Mouse (Mus musculus): Measurements from ENCODE around the gene 2610042L04Rik.
"Not testable (repeated sequence)": the region's sequence is repeated elsewhere in the genome, so short reads cannot be mapped to it uniquely, and the experiment has no call there.

The 2610042L04Rik gene

DNA sequence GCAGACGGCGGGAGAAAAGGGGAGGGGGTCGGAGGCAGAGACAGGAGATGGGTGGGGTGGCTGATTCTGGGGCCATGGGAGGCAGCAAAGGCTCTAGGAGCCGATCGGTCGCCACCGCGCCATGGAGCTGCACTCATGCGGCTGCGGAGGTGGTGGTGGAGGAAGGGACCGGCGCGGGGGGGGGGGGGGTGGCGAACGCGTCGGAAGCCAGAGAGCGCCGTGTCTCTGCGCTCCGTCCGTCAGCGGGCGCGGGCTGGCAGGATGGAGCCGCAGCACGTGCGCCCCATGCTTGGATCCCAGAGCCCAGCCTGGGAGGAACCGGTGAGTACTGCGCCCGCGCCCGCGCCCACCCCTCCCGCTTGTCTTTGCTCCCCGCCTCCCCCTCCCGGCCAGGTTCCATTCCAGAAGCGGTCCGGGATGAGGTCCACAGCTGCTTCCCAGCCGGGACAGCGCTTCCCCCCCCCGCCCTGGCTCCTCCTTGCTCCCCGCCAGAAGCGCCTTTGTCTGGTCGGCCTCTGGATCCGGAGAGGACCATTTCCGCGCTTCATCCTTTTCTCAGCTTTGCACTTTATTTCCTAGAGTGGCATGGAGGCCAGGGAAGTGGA is at the start of gene 2610042L04Rik:
Gene 2610042L04Rik, plus strand, starts transcription at position 288 of the 605 bp plus-strand sequence.
- peak; percentile 28 for DNase-seq (ENCODE audit: extremely low spot score, low spot score)

DNA sequence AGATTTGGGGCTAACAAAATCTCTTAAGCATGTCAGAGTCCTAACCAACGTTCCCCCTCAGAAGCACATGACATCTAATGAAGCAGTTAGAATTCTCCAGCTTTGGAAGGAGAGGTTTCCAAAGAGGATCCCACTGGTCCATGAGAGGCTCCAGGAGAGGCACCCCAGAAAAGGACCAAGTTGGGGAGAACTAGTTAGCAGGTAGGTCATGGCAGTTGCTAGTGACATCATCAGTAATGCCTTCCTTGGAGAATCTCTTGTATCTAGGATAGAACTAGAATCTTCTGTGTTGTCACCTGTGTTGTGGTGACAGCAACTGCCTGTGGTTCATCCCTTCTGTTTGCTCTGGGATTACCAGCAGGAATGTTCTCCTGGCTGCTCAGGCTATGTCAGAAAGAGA is 17.6 kb upstream of the 2610042L04Rik start, which contains the start of gene Gm3149:
Gene Gm3149, plus strand, starts transcription at position 301 of the 400 bp plus-strand sequence.
- not testable (repeated sequence) for DNase-seq (ENCODE audit: extremely low spot score, low spot score)

DNA sequence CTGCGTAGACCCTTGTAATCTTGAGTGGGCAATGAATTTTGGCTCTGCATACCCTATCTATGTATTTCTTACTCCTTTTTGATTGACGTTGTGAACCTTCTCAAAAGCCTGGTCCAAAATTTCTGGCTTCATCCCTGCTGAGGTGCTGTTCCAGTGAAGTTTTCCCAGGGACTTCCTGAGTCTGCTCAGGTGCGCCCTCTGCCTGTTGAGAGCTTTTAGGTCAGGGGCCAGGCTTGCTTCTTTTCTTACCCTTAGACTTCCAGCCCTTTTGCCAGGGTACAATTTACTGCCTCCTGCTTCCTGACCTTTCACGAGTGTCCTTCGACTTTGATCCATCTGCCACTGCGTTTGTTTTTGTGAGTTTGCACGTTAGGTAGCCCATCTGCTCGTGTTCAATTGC is 943 bp downstream of the 2610042L04Rik start:
- not testable (repeated sequence) for DNase-seq (ENCODE audit: extremely low spot score, low spot score)

DNA sequence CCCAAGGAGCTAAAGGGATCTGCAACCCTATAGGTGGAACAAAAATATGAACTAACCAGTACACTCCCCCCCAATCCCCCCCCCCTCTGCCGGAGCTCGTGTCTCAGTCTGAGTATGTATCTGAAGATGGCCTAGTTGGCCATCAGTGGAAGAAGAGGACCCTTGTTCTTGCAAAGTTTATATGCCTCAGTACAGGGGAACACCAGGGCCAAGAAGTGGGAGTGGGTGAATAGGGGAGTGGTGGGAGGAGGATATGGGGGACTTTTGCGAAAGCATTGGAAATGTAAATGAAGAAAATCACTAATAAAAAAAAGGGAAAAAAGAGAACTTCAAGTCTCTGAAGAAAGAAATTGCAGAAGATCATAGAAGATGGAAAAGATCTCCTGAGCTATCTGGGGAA is 34.4 kb downstream of the 2610042L04Rik start:
- not testable (repeated sequence) for DNase-seq (ENCODE audit: extremely low spot score, low spot score)

DNA sequence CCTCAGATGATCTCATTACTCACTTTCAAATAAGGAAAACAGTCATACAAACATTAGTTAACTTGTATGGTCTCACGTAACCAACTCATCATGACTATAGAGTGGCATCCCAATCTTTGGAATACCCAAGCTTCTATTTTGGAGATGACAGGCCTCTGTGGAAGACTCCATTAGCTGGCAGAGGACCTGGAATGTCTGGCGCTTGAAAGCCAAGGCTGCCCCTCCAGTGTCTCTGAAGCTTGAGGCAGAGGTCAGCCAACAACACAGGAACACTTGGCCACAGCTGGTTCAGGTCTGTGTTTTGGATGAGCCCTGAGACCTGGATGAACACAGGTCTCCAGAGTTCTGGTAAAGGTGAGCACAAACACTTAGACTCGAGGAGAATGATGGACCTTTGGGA is 35.1 kb downstream of the 2610042L04Rik start:
- not testable (repeated sequence) for DNase-seq (ENCODE audit: extremely low spot score, low spot score)

DNA sequence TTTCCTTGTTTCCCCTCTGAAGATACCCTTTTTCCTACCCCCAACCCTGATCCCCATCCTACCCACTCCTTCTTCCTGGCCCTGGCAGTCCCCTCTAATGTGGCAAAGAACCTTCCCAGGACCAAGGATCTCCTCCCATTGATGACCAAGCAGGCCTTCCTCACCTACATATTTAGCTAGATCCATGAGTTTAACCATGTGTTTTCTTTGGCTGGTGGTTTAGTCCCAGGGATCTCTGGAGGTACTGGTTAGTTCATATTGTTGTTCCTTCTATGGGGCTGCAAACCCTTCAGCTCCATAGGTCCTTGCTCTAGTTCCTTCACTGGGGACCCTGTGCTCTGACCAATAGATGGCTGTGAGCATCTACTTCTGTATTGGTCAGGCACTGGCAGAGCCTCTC is 43.3 kb downstream of the 2610042L04Rik start:
- DNase-seq (ENCODE audit: extremely low spot score, low spot score) = not testable (repeated sequence)

DNA sequence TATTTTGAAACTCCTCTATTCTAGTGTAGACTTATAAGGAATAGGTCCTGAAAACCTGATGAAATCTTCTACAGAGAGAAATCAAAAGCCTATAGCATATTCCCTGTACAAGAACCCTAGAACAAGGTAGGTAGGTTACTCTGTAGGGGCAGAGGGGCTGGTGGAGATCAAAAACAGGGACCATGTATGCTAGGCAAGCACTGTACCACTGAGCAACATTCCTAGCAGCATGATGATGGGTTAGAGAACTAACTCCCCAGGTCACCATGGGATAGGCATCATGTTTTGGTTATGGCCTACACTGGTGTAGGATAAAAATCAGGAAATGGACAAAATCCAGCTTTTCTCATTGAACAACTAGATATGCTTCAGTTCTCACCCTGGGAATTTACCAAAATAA is 51.0 kb downstream of the 2610042L04Rik start:
- not testable (repeated sequence) for DNase-seq (ENCODE audit: extremely low spot score, low spot score)

DNA sequence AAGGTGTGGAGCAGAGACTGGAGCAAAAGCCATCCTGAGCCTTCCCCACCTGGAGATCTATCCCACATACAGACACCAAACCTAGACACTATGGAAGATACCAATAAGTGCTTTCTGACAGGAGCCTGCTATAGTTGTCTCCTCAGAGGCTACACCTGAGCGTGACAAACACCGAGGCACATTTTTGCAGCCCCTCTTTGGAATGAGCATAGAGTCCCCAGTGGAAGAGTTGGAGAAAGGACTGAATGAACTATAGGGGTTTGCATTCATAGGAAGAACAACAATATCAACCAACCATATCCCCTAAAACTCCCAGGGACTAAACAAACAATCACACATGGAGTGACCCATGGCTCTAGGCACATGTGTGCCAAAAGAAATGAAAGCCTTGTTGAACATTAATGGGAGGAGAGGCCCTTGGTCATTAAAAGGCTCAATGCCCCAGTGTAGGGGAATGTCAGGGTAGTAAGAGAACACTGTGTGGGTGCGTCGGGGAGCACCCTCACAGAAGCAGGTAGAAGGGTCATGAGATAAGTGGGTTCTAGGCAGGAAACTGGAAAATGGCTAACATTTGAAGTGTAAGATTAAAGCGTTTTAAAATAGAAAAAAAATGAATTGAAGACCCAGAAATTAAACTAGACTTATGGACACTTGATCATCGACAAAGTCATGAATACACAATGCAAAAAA is 58.4 kb downstream of the 2610042L04Rik start:
- not testable (repeated sequence) for DNase-seq (ENCODE audit: extremely low spot score, low spot score)

DNA sequence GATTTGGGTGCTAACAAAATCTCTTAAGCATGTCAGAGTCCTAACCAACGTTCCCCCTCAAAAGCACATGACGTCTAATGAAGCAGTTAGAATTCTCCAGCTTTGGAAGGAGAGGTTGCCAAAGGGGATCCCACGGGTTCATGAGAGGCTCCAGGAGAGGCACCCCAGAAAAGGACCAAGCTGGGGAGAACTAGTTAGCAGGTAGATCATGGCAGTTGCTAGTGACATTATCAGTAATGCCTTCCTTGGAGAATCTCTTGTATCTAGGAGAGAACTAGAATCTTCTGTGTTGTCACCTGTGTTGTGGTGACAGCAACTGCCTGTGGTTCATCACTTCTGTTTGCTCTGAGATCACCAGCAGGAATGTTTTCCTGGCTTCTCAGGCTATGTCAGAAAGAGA is 62.7 kb downstream of the 2610042L04Rik start, which contains the start of gene Gm3159:
Gene Gm3159, plus strand, starts transcription at position 301 of the 400 bp plus-strand sequence.
- DNase-seq (ENCODE audit: extremely low spot score, low spot score) = not testable (repeated sequence)

DNA sequence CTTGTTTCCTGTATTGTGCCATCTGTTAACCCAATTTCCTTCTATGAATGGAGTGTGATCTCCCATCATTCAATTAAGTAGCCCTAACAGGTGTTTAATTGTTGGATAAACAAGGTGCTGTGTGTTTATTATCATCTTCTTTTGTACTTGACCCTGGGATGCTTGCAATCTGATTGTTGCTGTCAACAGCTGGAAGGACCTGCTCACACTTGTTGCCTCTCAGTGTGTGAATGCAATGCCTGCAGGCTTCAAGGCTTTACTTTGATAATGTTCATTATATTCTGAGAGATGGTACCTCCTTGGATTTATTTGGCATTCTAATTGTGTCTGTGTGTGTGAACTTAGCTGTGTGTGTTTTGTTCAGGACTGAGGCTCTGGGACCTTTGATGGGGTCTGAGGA is 64.1 kb downstream of the 2610042L04Rik start:
- DNase-seq (ENCODE audit: extremely low spot score, low spot score) = not testable (repeated sequence)

DNA sequence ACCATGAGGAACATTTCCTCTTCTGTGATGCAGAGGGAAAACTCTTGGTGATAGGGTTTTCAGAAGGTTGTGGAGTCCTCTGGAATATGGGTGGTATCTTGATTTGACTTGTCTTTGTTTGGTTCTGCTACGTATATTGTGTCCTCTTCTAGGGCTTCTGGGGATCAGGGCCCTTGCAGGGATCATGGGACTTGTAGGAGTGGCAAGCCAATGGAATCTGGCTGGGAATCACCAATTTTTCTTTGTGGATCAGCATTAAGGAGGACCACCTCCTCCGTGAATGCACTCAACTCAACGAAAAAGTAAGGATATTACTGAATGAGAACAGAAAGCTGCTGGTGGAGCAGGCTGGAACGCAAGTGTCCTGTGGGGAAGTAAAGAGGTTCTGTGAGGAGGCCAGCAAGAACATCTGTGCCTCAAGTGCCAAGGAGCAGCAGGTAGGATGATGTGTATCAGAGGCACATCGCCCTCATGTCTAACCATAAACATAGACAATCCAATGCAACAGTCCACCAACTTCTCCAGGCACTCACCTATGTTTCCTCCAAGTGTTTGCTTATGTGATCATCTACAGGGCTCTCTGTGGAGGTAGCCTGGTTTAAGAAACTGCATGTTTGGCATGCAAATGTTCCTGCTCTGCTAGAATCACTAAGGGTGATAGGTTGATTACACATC is 65.7 kb downstream of the 2610042L04Rik start:
- DNase-seq (ENCODE audit: extremely low spot score, low spot score) = not testable (repeated sequence)

DNA sequence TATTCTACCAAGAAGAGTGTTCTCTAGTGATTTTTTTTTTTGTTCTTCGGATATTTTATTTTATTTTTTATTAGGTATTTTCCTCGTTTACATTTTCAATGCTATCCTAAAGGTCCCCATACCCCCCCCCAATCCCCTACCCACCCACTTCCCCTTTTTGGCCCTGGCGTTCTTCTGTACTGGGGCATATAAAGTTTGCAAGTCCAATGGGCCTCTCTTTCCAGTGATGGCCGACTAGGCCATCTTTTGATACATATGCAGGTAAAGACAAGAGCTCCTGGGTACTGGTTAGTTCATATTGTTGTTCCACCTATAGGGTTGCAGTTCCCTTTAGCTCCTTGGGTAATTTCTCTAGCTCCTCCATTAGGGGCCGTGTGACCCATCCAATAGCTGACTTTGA is 66.7 kb downstream of the 2610042L04Rik start:
- not testable (repeated sequence) for DNase-seq (ENCODE audit: extremely low spot score, low spot score)

DNA sequence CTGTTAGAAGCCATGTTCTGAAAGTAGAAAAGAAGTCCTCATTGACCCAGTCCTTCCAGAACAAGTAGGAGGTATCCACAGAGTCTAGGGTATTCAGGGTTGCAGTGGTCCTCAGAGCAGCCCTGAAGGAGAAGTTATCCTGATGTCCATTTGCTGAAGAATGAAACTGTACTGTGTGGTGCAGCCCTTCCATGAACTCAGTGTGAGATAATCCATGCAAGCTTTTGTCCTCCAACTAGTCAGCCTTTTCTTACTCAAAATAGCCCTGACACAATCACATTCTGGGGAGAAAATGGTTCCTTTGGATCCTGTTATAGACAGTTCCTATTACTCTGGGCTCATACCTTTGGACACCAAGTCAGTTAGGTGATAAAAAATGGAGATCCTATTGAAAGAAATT is 69.3 kb downstream of the 2610042L04Rik start:
- not testable (repeated sequence) for DNase-seq (ENCODE audit: extremely low spot score, low spot score)
